Mouse (Mus musculus) heart, postnatal 0 days (tissue): ENCODE measurements around the gene Mchr1. TPM values are rescaled to one million over a fixed set of nuclear protein-coding genes. Genes with fewer than 3 reads are reported as not detected.

Experiments
- ATAC-seq: fragments of 200-750 bp; cut with Nextera tagmentation; 2 replicates; pipeline ENCODE4 v1.8.0; 2017; ENCODE audit warnings: low read depth, moderate number of reproducible peaks, moderate library complexity; ENCODE audit not compliant: insufficient read depth
- DNase-seq: peaks from one replicate; pipeline ENCODE4 v3.0.0-alpha.2; 2016; ENCODE audit warnings: low spot score
- H3K27ac ChIP-seq: fragments of 300-500 bp; sonication (generic); 2 replicates; pipeline ENCODE4 v1.5.1; 2014; ENCODE audit warnings: low read depth, mild to moderate bottlenecking
- H3K27me3 ChIP-seq: fragments of 300-500 bp; sonication (generic); 2 replicates; pipeline ENCODE4 v1.6.1; 2014; ENCODE audit warnings: low read length, mixed read lengths; ENCODE audit not compliant: control insufficient read depth, insufficient read depth
- H3K36me3 ChIP-seq: fragments of 300-500 bp; sonication (generic); replicated peaks from 2 replicates; pipeline ENCODE4 v1.6.1; 2014; ENCODE audit warnings: low read length, mixed read lengths; ENCODE audit not compliant: control insufficient read depth, insufficient read depth
- H3K4me1 ChIP-seq: fragments of 300-500 bp; sonication (generic); 2 replicates; pipeline ENCODE4 v1.6.1; 2014; ENCODE audit warnings: antibody characterized with exemption; ENCODE audit not compliant: control insufficient read depth, insufficient read depth
- H3K4me2 ChIP-seq: fragments of 300-500 bp; sonication (generic); 2 replicates; pipeline ENCODE4 v1.6.1; 2014; ENCODE audit warnings: low read depth, mild to moderate bottlenecking, low read length, moderate library complexity
- H3K4me3 ChIP-seq: fragments of 300-500 bp; sonication (generic); 2 replicates; pipeline ENCODE4 v1.5.1; 2014; ENCODE audit warnings: low read depth, low read length
- H3K9ac ChIP-seq: fragments of 300-500 bp; sonication (generic); replicated peaks from 2 replicates; pipeline ENCODE4 v1.6.1; 2014; ENCODE audit warnings: low read depth, low read length, mixed read lengths
- H3K9me3 ChIP-seq: fragments of 300-500 bp; sonication (generic); replicated peaks from 2 replicates; pipeline ENCODE4 v1.6.1; 2016; ENCODE audit warnings: low read length; ENCODE audit not compliant: control insufficient read depth
- CTCF ChIP-seq: IDR thresholded peaks from 2 replicates; pipeline ENCODE4 v1.5.1; 2016; ENCODE audit warnings: antibody characterized with exemption, control low read depth, low read depth
- EP300 ChIP-seq: IDR thresholded peaks from 2 replicates; pipeline ENCODE4 v1.6.1; 2016; ENCODE audit warnings: antibody characterized with exemption, low read depth
- WGBS: fragments of 180-500 bp; shearing (Covaris S2); extraction: QIAGEN DNeasy Blood & Tissue Kit; methylation state at CpG from one replicate; pipeline ENCODE4 v1.1.7; 2014; 5-methylcytosine and 5-hydroxymethylcytosine counted together
- polyA plus RNA-seq: library from polyadenylated mRNA; unstranded; fragments of >200 nt; fragmentation: Nextera tagmentation; extraction: Ambion mirVana; gene quantifications from 2 replicates; pipeline ENCODE4 v1.2.1, GENCODE M21; 2015
- total RNA-seq: library from RNA; depleted of rRNA; stranded (reverse); fragments of >200 nt; gene quantifications from 2 replicates; pipeline ENCODE4 v1.2.3, GENCODE M21; 2014; ENCODE audit warnings: low replicate concordance

Mchr1 gene
- total and polyA plus RNA-seq, 2 experiments from 2014 or later: 4.2 TPM; not detected in 1

GRCm38 (mm10) chr15:81258296-81258695 is 23.0 kb downstream of the Mchr1 start:
- DNase-seq (no peak), ATAC-seq (no peak)
- H3K27ac ChIP-seq: no peak overlapping the region
- 59% methylated on average over 9 of the region's 9 CpGs for WGBS
- no peaks in the 10 kb centered on the region for H3K4me1 ChIP-seq
- no peak overlapping the region for H3K4me3 ChIP-seq
- H3K4me2 ChIP-seq: no peak overlapping the region
- TF ChIP-seq EP300 (no peak), CTCF (no peak)
- H3K9ac ChIP-seq: no peak overlapping the region
- no peaks in the 10 kb centered on the region for H3K36me3 ChIP-seq
- no peaks in the 10 kb centered on the region for H3K9me3 ChIP-seq
- H3K27me3 ChIP-seq: no peaks in the 10 kb centered on the region

GRCm38 (mm10) chr15:81259304-81259703 is 24.0 kb downstream of the Mchr1 start:
- no peak for ATAC-seq
- H3K27ac ChIP-seq: no peak overlapping the region
- 90% methylated on average over 5 of the region's 5 CpGs for WGBS

GRCm38 (mm10) chr15:81260208-81260607 is 24.9 kb downstream of the Mchr1 start:
- no peak for ATAC-seq
- Histone ChIP-seq H3K4me3 (no peak overlapping the region), H3K27ac (no peak overlapping the region), H3K27me3 (0 out of 2 replicates have a peak, but pooled peaks cover 3% of the 10 kb centered on the region), H3K9ac (no peak overlapping the region), H3K4me2 (no peak overlapping the region), H3K36me3 (no peaks in the 10 kb centered on the region), H3K4me1 (0 out of 2 replicates have a peak, but pooled peaks cover 4% of the 10 kb centered on the region), H3K9me3 (no peaks in the 10 kb centered on the region)
- no peak for DNase-seq
- no peak for TF ChIP-seq CTCF
- WGBS: 84% methylated on average over 9 of the region's 9 CpGs

More at GRCm38 (mm10) chr15:81259304-81259703, 24.0 kb downstream of the Mchr1 start:
- H3K4me3 ChIP-seq: no peak overlapping the region
- no peak for TF ChIP-seq CTCF
- no peak for TF ChIP-seq EP300
- no peaks in the 10 kb centered on the region for H3K9me3 ChIP-seq
- H3K9ac ChIP-seq: no peak overlapping the region
- H3K27me3 ChIP-seq: no peaks in the 10 kb centered on the region
- H3K4me2 ChIP-seq: no peak overlapping the region
- H3K4me1 ChIP-seq: 0 out of 2 replicates have a peak, but pooled peaks cover under 1% of the 10 kb centered on the region
- DNase-seq: no peak
- no peaks in the 10 kb centered on the region for H3K36me3 ChIP-seq

GRCm38 (mm10) chr15:81264392-81265095 is 29.2 kb downstream of the Mchr1 start:
- Histone ChIP-seq H3K4me2 (peak overlapping the region; percentile 18; the same call in 1 of the 2 replicates), H3K9ac (no peak overlapping the region; the same call in 1 of the 2 replicates), H3K27me3 (0 out of 2 replicates have a peak, but pooled peaks cover 3% of the 10 kb centered on the region), H3K4me3 (no peak overlapping the region), H3K4me1 (0 out of 2 replicates have a peak, but pooled peaks cover 4% of the 10 kb centered on the region), H3K36me3 (no peaks in the 10 kb centered on the region), H3K27ac (peak overlapping the region; percentile 15), H3K9me3 (0 out of 2 replicates have a peak, but pooled peaks cover 5% of the 10 kb centered on the region)
- ATAC-seq: no peak
- DNase-seq: peak; percentile 28
- WGBS: 27% methylated on average over 16 of the region's 16 CpGs
- TF ChIP-seq CTCF (no peak), EP300 (no peak)

- Histone ChIP-seq H3K9me3 (0 out of 2 replicates have a peak, but pooled peaks cover 5% of the 10 kb centered on the region), H3K36me3 (no peaks in the 10 kb centered on the region), H3K9ac (no peak overlapping the region), H3K4me2 (no peak overlapping the region), H3K4me1 (0 out of 2 replicates have a peak, but pooled peaks cover 8% of the 10 kb centered on the region), H3K4me3 (no peak overlapping the region), H3K27ac (no peak overlapping the region), H3K27me3 (0 out of 2 replicates have a peak, but pooled peaks cover 3% of the 10 kb centered on the region)
- no peak for TF ChIP-seq CTCF
- no peak for TF ChIP-seq EP300
- ATAC-seq: no peak
- 56% methylated on average over 2 of the region's 2 CpGs for WGBS
- no peak for DNase-seq
These were observed 32.1 kb downstream of the Mchr1 start for GRCm38 (mm10) chr15:81267416-81267815.
